Comparison of ENCODE assay signal across 8 mouse cellular contexts in genomic region chr10:81105565-81106112, GRCm38 (mm10). TPM values are rescaled to one million over a fixed set of nuclear protein-coding genes. Genes with fewer than 3 reads are reported as not detected.
DNase-seq lines count a peak whose midpoint lies in the region; ATAC-seq and TF ChIP-seq lines count a peak whose summit lies in the region.

Gene Map2k2, plus strand, starts transcription at chr10:81105915.

- H3ac ChIP-seq in C2C12 (ENCODE audit: control insufficient read depth, insufficient read length, low read depth): peak within 1 kb of the TSS; percentile 96

- H3K9ac ChIP-seq in kidney, embryonic 15.5 days: peak within 1 kb of the TSS; percentile 99
- peak within 1 kb of the TSS; percentile 85 for H3K9ac ChIP-seq in stomach, embryonic 14.5 days (replicated peaks; ENCODE audit: low read depth, low read length)

- no peaks in the 10 kb centered on the region for H3K27me3 ChIP-seq in C2C12 (ENCODE audit: control insufficient read depth, insufficient read depth, insufficient read length)
- no peaks in the 10 kb centered on the region for H3K27me3 ChIP-seq in heart, embryonic 10.5 days (ENCODE audit: insufficient read depth, poor library complexity, severe bottlenecking)
- H3K27me3 ChIP-seq in kidney, embryonic 15.5 days: no peaks in the 10 kb centered on the region
- H3K27me3 ChIP-seq in stomach, embryonic 14.5 days (ENCODE audit: control insufficient read depth, insufficient read depth, low read length): no peaks in the 10 kb centered on the region

- WGBS in heart, embryonic 10.5 days: under 1% methylated on average over 56 of the region's 56 CpGs
- under 1% methylated on average over 56 of the region's 56 CpGs for WGBS in kidney, embryonic 15.5 days
- WGBS in stomach, embryonic 14.5 days: under 1% methylated on average over 54 of the region's 56 CpGs

- H3K79me2 ChIP-seq in C2C12 (ENCODE audit: control insufficient read depth, insufficient read depth): peaks cover 46% of the 10 kb centered on the region

- TF ChIP-seq CTCF in C2C12 (IDR thresholded peaks at IDR 0.05; ENCODE audit: control insufficient read depth, insufficient read depth, insufficient read length): no peak

- no peaks in the 10 kb centered on the region for H3K9me3 ChIP-seq in heart, embryonic 10.5 days
- H3K9me3 ChIP-seq in kidney, embryonic 15.5 days (replicated peaks): no peaks in the 10 kb centered on the region
- H3K9me3 ChIP-seq in stomach, embryonic 14.5 days (ENCODE audit: control insufficient read depth, low read depth, low read length): no peaks in the 10 kb centered on the region

- H3K27ac ChIP-seq in heart, embryonic 10.5 days: peak within 1 kb of the TSS; percentile 99
- peak within 1 kb of the TSS; percentile 100 for H3K27ac ChIP-seq in kidney, embryonic 15.5 days
- H3K27ac ChIP-seq in stomach, embryonic 14.5 days (ENCODE audit: low read length): peak within 1 kb of the TSS; percentile 99

- peaks cover 40% of the 10 kb centered on the region for H3K79me3 ChIP-seq in C2C12 (ENCODE audit: low read depth)

- peak within 1 kb of the TSS; percentile 83 for H3K4me2 ChIP-seq in kidney, embryonic 15.5 days
- peak within 1 kb of the TSS; percentile 49 for H3K4me2 ChIP-seq in stomach, embryonic 14.5 days (replicated peaks; ENCODE audit: low read depth, low read length)

- H3K4me3 ChIP-seq in C2C12 (ENCODE audit: insufficient read depth, poor library complexity, severe bottlenecking): peak within 1 kb of the TSS; percentile 84
- H3K4me3 ChIP-seq in heart, embryonic 10.5 days: peak within 1 kb of the TSS; percentile 95
- peak within 1 kb of the TSS; percentile 100 for H3K4me3 ChIP-seq in kidney, embryonic 15.5 days (replicated peaks)
- peak within 1 kb of the TSS; percentile 84 for H3K4me3 ChIP-seq in stomach, embryonic 14.5 days (ENCODE audit: low read depth, low read length)

- peak; percentile 81 for ATAC-seq in erythroblast, adult 5-6 weeks (replicated peaks; ENCODE audit: low FRiP score, poor library complexity, severe bottlenecking)
- ATAC-seq in kidney, embryonic 15.5 days (replicated peaks; ENCODE audit: low FRiP score): peak; percentile 93
- ATAC-seq in monocyte, adult 5-6 weeks (replicated peaks; ENCODE audit: insufficient number of reproducible peaks, low FRiP score, low TSS enrichment, poor library complexity, severe bottlenecking): peak; percentile 71
- ATAC-seq in stomach, embryonic 14.5 days (ENCODE audit: insufficient number of reproducible peaks, insufficient read depth, low FRiP score, low read depth): peak; percentile 95

- peak; percentile 99 for DNase-seq in brain, adult 2 months (ENCODE audit: low read depth, low spot score)
- peak; percentile 98 for DNase-seq in heart, embryonic 10.5 days (ENCODE audit: low spot score)
- peak; percentile 98 for DNase-seq in liver

- peaks cover 34% of the 10 kb centered on the region for H3K4me1 ChIP-seq in heart, embryonic 10.5 days
- peaks cover 33% of the 10 kb centered on the region for H3K4me1 ChIP-seq in kidney, embryonic 15.5 days
- peaks cover 10% of the 10 kb centered on the region for H3K4me1 ChIP-seq in stomach, embryonic 14.5 days (ENCODE audit: control insufficient read depth, insufficient read depth, low read length)

- peaks cover 30% of the 10 kb centered on the region for H3K36me3 ChIP-seq in C2C12 (ENCODE audit: control insufficient read depth, insufficient read depth)
- peaks cover 27% of the 10 kb centered on the region for H3K36me3 ChIP-seq in heart, embryonic 10.5 days
- peaks cover 30% of the 10 kb centered on the region for H3K36me3 ChIP-seq in kidney, embryonic 15.5 days
- H3K36me3 ChIP-seq in stomach, embryonic 14.5 days (ENCODE audit: control insufficient read depth, insufficient read depth, low read length): peaks cover 17% of the 10 kb centered on the region

TF ChIP-seq in C2C12, 6 proteins besides CTCF, POLR2A, EP300 and RAD21:
- TF ChIP-seq CEBPB (IDR thresholded peaks at IDR 0.05; ENCODE audit: low read depth) (no peak), MAX (IDR thresholded peaks at IDR 0.05) (peak; percentile 11)

RNA-seq across cellular contexts. Expression of gene Map2k2, which starts in this region (rescaled TPM):
- 92.2 TPM for polyA plus RNA-seq in C2C12 (2012; fragmentation: generic; extraction: Trizol)
- total RNA-seq in erythroblast, adult 5-6 weeks (2015; ENCODE audit: low replicate concordance): 22.2 and 31.5 TPM in 2 replicates
- 34.2 and 49.9 TPM in 2 replicates for total RNA-seq in erythroblast, adult 5-6 weeks (2017; ENCODE audit: low replicate concordance)
- polyA plus RNA-seq in heart, embryonic 10.5 days (2016; fragmentation: Nextera tagmentation; extraction: Ambion mirVana): 173 and 196 TPM in 2 replicates
- 182 and 202 TPM in 2 replicates for polyA plus RNA-seq in kidney, embryonic 15.5 days (2015; fragmentation: Nextera tagmentation; extraction: Ambion mirVana)
- 62.4 to 77.3 TPM (median 66.5 TPM) in 3 replicates for total RNA-seq in monocyte, adult 5-6 weeks (2017)
- 164 and 167 TPM in 2 replicates for polyA plus RNA-seq in stomach, embryonic 14.5 days (2014; fragmentation: Nextera tagmentation; extraction: Ambion mirVana)

Comparison
In these comparisons a context has a peak if more than half of its experiments do, and no peak if none do; other contexts are left out.
1. Peak in every context shown above with its lines: DNase-seq, ATAC-seq, H3K4me3 ChIP-seq and H3K27ac ChIP-seq.